Mouse (Mus musculus) heart, embryonic 14.5 days (tissue): ENCODE data around the gene Ocrl. TPM values are rescaled to one million over a fixed set of nuclear protein-coding genes. Genes with fewer than 3 reads are reported as not detected.

Experiments used
- ATAC-seq: fragments of 200-750 bp; cut with Nextera tagmentation; 2 replicates; pipeline ENCODE4 v1.8.0; 2017; ENCODE audit warnings: low read depth, moderate TSS enrichment; ENCODE audit not compliant: insufficient number of reproducible peaks, insufficient read depth, low FRiP score
- H3K27ac ChIP-seq, 2 experiments: fragments of 200-500 bp in 1 of 2; fragments of 300-500 bp in 1 of 2; sonication (generic) in 1 of 2; replicated peaks in 1 of 2; 2 replicates each; pipeline ENCODE4 v1.5.1; 2012 to 2014; ENCODE audit warnings: low read depth in 2 of 2, low read length in 2 of 2, control low read depth in 1 of 2, mild to moderate bottlenecking in 1 of 2, mixed read lengths in 1 of 2; ENCODE audit not compliant: control insufficient read depth in 1 of 2, insufficient read depth in 1 of 2
- H3K27me3 ChIP-seq: fragments of 300-500 bp; sonication (generic); 2 replicates; pipeline ENCODE4 v1.6.1; 2014; ENCODE audit warnings: mild to moderate bottlenecking, low read length, control low read depth; ENCODE audit not compliant: control insufficient read depth, insufficient read depth
- H3K36me3 ChIP-seq: fragments of 300-500 bp; sonication (generic); 2 replicates; pipeline ENCODE4 v1.6.1; 2014; ENCODE audit warnings: mild to moderate bottlenecking, control low read depth, low read length, mixed read lengths; ENCODE audit not compliant: control insufficient read depth, insufficient read depth
- H3K4me1 ChIP-seq, 2 experiments: fragments of 200-500 bp in 1 of 2; fragments of 300-500 bp in 1 of 2; sonication (generic) in 1 of 2; 2 replicates each; pipeline ENCODE4 v1.6.1; 2012 to 2014; ENCODE audit warnings: low read length in 2 of 2, control low read depth in 1 of 2, mixed read lengths in 1 of 2; ENCODE audit not compliant: control insufficient read depth in 2 of 2, insufficient read depth in 2 of 2
- H3K4me2 ChIP-seq: fragments of 300-500 bp; sonication (generic); 2 replicates; pipeline ENCODE4 v1.6.1; 2014; ENCODE audit warnings: mild to moderate bottlenecking, low read length
- H3K4me3 ChIP-seq, 2 experiments: fragments of 200-500 bp in 1 of 2; fragments of 300-500 bp in 1 of 2; sonication (generic) in 1 of 2; 2 replicates each; pipeline ENCODE4 v1.5.1; 2012 to 2014; ENCODE audit warnings: low read length in 2 of 2, mild to moderate bottlenecking in 2 of 2, control low read depth in 1 of 2, low read depth in 1 of 2, moderate library complexity in 1 of 2; ENCODE audit not compliant: control insufficient read depth in 1 of 2, insufficient read depth in 1 of 2
- H3K9ac ChIP-seq: fragments of 300-500 bp; sonication (generic); 2 replicates; pipeline ENCODE4 v1.6.1; 2014; ENCODE audit warnings: mild to moderate bottlenecking, low read length
- H3K9me3 ChIP-seq: fragments of 300-500 bp; sonication (generic); 2 replicates; pipeline ENCODE4 v1.6.1; 2016; ENCODE audit warnings: low read length, control low read depth; ENCODE audit not compliant: control insufficient read depth
- WGBS: fragments of 180-500 bp; shearing (Covaris S2); extraction: QIAGEN DNeasy Blood & Tissue Kit; methylation state at CpG from one replicate; pipeline ENCODE4 v1.1.7; 2014; 5-methylcytosine and 5-hydroxymethylcytosine counted together
- polyA plus RNA-seq: library from polyadenylated mRNA; unstranded; fragments of >200 nt; fragmentation: Nextera tagmentation; extraction: Ambion mirVana; gene quantifications from 2 replicates; pipeline ENCODE4 v1.2.1, GENCODE M21; 2014

Ocrl gene
- polyA plus RNA-seq: 16.1 and 17.2 TPM in 2 replicates

- peak within 1 kb of the TSS; percentile 81 for H3K9ac ChIP-seq
- no peaks in the 10 kb centered on the region for H3K27me3 ChIP-seq
- no peaks in the 10 kb centered on the region for H3K9me3 ChIP-seq
- H3K4me3 ChIP-seq: peak within 1 kb of the TSS; percentile 62 to 69
- H3K4me1 ChIP-seq: 0 out of 4 replicates have a peak, but pooled peaks cover 0 to 4% of the 10 kb centered on the region in 2 experiments
- WGBS: 11% methylated on average over 35 of the region's 35 CpGs
- peak; percentile 78 for ATAC-seq
- peak within 1 kb of the TSS in 1 of 2 experiments; percentile 71; a peak in 2 of 4 replicates for H3K27ac ChIP-seq
- peak within 1 kb of the TSS; percentile 59 for H3K4me2 ChIP-seq
- H3K36me3 ChIP-seq: 0 out of 2 replicates have a peak, but pooled peaks cover 5% of the 10 kb centered on the region
Measured at GRCm38 (mm10) chrX:47912306-47912792, at the start of gene Ocrl. Gene Ocrl (plus strand): TSS chrX:47912387.

GRCm38 (mm10) chrX:47880052-47880451 is 32.1 kb upstream of the Ocrl start:
- Histone ChIP-seq H3K9me3 (no peaks in the 10 kb centered on the region), H3K27ac (no peak overlapping the region), H3K27me3 (no peaks in the 10 kb centered on the region), H3K36me3 (peaks cover 11% of the 10 kb centered on the region), H3K4me3 (no peak overlapping the region), H3K4me1 (peaks cover 0 to 5% of the 10 kb centered on the region in 2 experiments; a peak in 1 of 4 replicates), H3K4me2 (no peak overlapping the region), H3K9ac (no peak overlapping the region)
- WGBS: 37% methylated on average over 2 of the region's 2 CpGs
- ATAC-seq: no peak

GRCm38 (mm10) chrX:47882813-47883212 is 29.4 kb upstream of the Ocrl start:
- Histone ChIP-seq H3K4me3 (no peak overlapping the region), H3K27me3 (no peaks in the 10 kb centered on the region), H3K4me1 (peaks cover 0 to 5% of the 10 kb centered on the region in 2 experiments; a peak in 1 of 4 replicates), H3K4me2 (no peak overlapping the region), H3K9me3 (no peaks in the 10 kb centered on the region), H3K9ac (no peak overlapping the region), H3K36me3 (peaks cover 9% of the 10 kb centered on the region), H3K27ac (no peak overlapping the region)
- ATAC-seq: no peak
- 87% methylated on average over 6 of the region's 6 CpGs for WGBS

GRCm38 (mm10) chrX:47887401-47887800 is 24.8 kb upstream of the Ocrl start:
- H3K27me3 ChIP-seq: no peaks in the 10 kb centered on the region
- H3K4me2 ChIP-seq: no peak overlapping the region
- no peak overlapping the region for H3K4me3 ChIP-seq
- H3K9me3 ChIP-seq: no peaks in the 10 kb centered on the region
- no peak for ATAC-seq
- H3K36me3 ChIP-seq: peaks cover 9% of the 10 kb centered on the region
- H3K27ac ChIP-seq: no peak overlapping the region
- no peaks in the 10 kb centered on the region for H3K4me1 ChIP-seq
- WGBS: 36% methylated on average over 2 of the region's 2 CpGs
- no peak overlapping the region for H3K9ac ChIP-seq

- ATAC-seq: no peak
- Histone ChIP-seq H3K27me3 (no peaks in the 10 kb centered on the region), H3K4me3 (peak overlapping the region; percentile 57 to 69), H3K9ac (peak overlapping the region; percentile 72), H3K36me3 (no peaks in the 10 kb centered on the region), H3K9me3 (no peaks in the 10 kb centered on the region), H3K27ac (peak overlapping the region; percentile 33 to 64; a peak in 3 of 4 replicates), H3K4me2 (peak overlapping the region; percentile 66), H3K4me1 (no peaks in the 10 kb centered on the region)
- WGBS: 11% methylated on average over 10 of the region's 12 CpGs
Measured at GRCm38 (mm10) chrX:47891243-47891906, 20.8 kb upstream of the Ocrl start.

GRCm38 (mm10) chrX:47891907-47892430 is 20.2 kb upstream of the Ocrl start:
- WGBS: 26% methylated on average over 26 of the region's 36 CpGs
- no peaks in the 10 kb centered on the region for H3K9me3 ChIP-seq
- no peaks in the 10 kb centered on the region for H3K4me1 ChIP-seq

GRCm38 (mm10) chrX:47892431-47893024 is 19.7 kb upstream of the Ocrl start, which contains the start of gene Smarca1:
Gene Smarca1 (minus strand): TSS chrX:47892974.
- peak within 1 kb of the TSS; percentile 72 for H3K9ac ChIP-seq
- H3K4me3 ChIP-seq: peak within 1 kb of the TSS; percentile 57 to 69
- peak within 1 kb of the TSS; percentile 66 for H3K4me2 ChIP-seq
- ATAC-seq: peak; percentile 39
- H3K4me1 ChIP-seq: no peaks in the 10 kb centered on the region
- peak within 1 kb of the TSS; percentile 64 to 85 for H3K27ac ChIP-seq
- H3K36me3 ChIP-seq: no peaks in the 10 kb centered on the region
- 20% methylated on average over 14 of the region's 17 CpGs for WGBS
- no peaks in the 10 kb centered on the region for H3K9me3 ChIP-seq
- H3K27me3 ChIP-seq: no peaks in the 10 kb centered on the region

More at GRCm38 (mm10) chrX:47891907-47892430, 20.2 kb upstream of the Ocrl start:
- ATAC-seq: peak; percentile 47
- Histone ChIP-seq H3K4me3 (peak overlapping the region; percentile 57 to 69), H3K9ac (peak overlapping the region; percentile 72), H3K4me2 (peak overlapping the region; percentile 66), H3K36me3 (no peaks in the 10 kb centered on the region), H3K27me3 (no peaks in the 10 kb centered on the region), H3K27ac (peak overlapping the region; percentile 64 to 85)
